Mouse (Mus musculus): ENCODE results near the gene Slc25a25.

- TF ChIP-seq CTCF (IDR thresholded peaks at IDR 0.05; ENCODE audit: low read depth) (peak; percentile 15; the same call in 1 of the 2 replicates), EP300 (IDR thresholded peaks at IDR 0.05; ENCODE audit: low read depth) (peak; percentile 87)
Observed at GRCm38 (mm10) chr2:32423481-32424331, 27.5 kb downstream of the Slc25a25 start.

Measured in liver, postnatal 0 days (tissue).